Mouse (Mus musculus) lung, postnatal 25 days (tissue): ENCODE results near the gene Pth2.
"Not testable (repeated sequence)": the region's sequence is repeated elsewhere in the genome, so short reads cannot be mapped to it uniquely, and the experiment has no call there.

Experiments used
- DNase-seq: peaks from one replicate; pipeline ENCODE4 v3.0.0; 2022; ENCODE audit warnings: low spot score

Pth2 gene

GRCm38 (mm10) chr7:45180896-45181477 is at the start of gene Pth2:
TSS of gene Pth2 (plus strand) at chr7:45180995.
- no peak for DNase-seq

DNA sequence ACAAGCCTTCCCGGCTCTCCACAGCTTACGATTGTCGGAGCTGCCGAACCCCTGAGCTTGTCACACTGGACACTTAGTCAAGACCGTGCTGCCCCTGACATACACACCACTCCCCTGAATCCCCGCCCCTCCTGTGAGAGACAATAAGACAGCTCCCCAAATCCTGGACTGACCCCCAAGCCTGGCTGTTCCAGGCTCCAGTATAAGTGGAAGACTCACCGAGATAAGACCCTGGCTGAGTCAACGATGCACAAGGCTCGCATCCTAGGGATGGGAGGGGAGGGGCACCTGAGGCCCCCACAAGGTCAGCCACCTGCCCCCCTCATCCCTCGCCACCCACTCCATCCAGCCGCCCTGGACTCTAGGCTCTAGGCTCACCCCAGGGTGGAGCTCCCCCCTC is 48.9 kb upstream of the Pth2 start:
- DNase-seq = no peak

DNA sequence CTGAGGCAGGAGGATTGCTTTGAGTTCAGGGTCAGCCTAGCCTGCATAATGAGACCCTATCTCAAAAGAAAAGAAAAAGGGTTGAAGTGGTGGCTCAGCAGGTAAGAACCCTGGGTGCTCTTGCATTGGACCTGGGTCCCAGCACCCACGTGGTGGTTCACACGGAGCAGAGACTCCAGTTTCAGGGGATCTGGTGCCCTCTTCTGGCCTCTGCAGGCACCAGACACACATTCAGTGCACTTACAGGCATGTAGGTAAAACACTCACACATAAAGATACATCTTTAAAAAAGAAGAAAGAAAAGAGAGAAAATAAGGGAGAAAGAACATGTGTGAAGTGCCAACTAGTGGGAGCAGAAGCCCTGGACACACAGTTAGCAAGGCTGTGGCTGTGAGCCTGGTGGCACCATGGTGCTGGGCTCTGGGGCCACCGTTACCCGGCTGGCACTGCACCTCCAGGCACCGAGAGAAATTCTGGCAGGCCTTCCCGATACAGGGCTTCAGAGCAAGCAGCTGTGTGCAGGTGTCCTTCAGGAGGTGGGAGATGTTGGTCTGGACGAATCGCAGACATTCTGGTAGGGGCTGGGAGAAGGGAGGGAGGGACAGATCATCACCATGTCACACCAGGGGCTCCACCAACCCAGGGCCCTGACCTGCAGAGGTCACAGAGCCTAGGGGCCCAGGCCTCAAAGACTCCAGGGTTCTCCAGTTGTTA is 47.2 kb upstream of the Pth2 start:
- no peak for DNase-seq

DNA sequence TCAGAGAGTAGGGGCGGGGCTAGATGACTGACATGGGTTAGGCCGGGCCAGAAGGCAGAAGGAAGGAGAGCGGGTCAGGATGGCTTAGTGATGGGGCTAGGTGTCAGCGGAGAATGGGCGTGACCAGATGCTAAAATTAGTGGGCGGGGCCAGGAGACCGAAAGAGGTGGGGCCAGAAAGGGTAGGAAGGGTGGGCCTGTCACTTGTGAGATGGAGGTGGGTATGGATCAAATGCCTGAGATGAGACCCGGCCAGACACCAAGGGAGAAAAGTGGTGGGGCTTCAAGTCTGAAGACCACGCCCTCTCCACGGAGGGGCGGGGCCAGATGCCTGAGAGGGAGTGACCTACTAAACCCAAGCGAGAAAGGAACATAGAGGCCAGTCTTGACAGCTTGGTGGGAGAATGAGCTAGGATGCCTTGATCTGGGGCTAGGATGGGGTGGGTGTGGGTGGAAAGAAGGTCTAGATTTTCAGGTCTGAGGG is 46.2 kb upstream of the Pth2 start:
- no peak for DNase-seq

- DNase-seq = no peak
Measured at GRCm38 (mm10) chr7:45135370-45135769, 45.4 kb upstream of the Pth2 start.

DNA sequence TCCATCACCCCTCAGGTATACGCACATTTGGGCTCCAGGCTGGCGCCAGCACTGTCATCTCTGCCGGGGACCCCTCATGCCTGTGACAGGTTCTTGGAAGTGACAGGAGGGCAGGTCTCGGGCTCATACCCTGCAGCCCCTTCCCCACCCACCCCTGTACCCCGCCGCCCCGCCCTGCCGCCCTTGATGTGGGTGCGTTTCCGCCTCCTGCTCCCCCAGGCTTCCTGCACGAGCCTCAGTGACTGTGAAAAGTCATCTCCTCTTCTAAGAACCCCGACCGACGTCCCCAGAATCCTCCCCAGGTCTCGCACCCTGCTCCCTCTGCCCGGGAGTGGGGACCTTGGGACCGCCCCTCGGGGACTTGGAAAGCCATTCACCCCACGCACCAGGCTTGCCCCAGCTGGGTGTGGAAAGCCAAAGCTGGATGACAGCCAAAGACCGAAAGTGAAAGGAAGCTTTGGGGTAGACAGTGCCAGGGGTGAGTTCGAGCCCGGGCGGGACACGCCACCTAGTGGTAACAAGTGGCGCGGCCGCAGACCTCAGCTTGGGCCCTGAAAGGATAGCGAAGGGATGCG is 44.7 kb upstream of the Pth2 start, which contains the start of the genes Gm45713 and Flt3l:
Gene Gm45713, minus strand, starts transcription at position 239 of the 575 bp plus-strand sequence.
Gene Flt3l, minus strand, starts transcription at position 440 of the 575 bp plus-strand sequence.
- peak; percentile 96 for DNase-seq

- no peak for DNase-seq
Measured at GRCm38 (mm10) chr7:45137171-45138006, 43.4 kb upstream of the Pth2 start.

- no peak for DNase-seq
Measured at GRCm38 (mm10) chr7:45138403-45138802, 42.4 kb upstream of the Pth2 start.

DNA sequence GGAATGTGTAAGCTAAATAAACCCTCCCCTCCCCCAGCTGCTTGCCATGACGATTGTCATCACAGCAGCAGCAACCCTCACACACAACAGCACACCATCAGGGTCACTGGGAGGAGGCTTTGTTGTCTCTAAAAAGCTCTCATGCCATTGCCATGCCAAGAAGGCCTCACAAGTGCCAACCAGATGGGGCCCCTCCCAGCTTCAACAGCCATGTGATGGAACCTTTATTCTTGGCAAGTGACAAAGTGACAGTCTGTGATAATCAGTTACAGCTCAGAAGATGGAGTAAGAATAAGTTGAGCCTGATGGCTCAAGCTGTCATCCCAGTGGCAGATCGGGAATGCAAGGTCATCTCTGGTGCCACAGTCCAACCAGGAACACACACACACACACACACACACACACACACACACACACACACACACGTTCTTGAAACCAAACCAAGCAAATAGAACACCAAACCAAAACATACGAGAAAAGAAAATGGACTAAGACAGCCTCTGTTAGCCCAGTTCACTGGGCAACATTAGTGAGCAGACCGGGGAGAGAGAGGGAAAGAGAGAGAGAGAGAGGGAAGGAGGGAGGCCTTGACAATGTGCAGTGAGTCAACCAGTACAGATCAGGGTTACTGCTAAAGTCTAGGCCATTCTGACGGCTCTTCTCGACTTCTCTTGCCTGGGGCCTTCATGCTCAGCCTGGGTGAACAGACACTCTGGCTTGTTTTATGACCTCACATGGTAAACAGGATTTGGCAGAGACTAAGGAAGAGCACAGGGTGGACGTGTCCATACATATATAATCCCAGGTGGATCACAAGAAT is 40.7 kb upstream of the Pth2 start:
- no peak for DNase-seq

DNA sequence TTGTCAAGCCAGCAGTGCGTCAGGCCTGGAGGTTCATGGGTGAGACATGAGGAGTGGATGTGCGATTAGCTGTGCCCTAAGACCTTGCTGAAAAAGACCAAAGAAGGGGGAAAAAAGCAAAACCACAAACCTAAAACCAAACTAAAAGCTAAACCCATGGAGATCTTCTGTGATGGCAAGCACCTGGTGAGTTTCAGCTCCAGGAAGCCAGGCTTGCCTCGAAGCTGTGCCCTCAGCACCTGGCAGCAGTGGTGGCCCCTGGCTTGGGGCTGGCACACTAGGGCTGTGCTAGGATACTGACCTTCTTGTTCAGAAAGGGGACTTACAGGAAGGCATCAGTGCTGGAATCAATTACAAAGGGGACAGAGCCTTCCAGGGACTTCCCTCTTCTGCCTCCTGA is 39.5 kb upstream of the Pth2 start:
- DNase-seq = no peak

GRCm38 (mm10) chr7:45141914-45142313 is 38.9 kb upstream of the Pth2 start:
- no peak for DNase-seq

- peak; percentile 45 for DNase-seq
Measured at GRCm38 (mm10) chr7:45144368-45145174, 36.2 kb upstream of the Pth2 start.

GRCm38 (mm10) chr7:45145460-45145859 is 35.3 kb upstream of the Pth2 start:
- DNase-seq = no peak

DNA sequence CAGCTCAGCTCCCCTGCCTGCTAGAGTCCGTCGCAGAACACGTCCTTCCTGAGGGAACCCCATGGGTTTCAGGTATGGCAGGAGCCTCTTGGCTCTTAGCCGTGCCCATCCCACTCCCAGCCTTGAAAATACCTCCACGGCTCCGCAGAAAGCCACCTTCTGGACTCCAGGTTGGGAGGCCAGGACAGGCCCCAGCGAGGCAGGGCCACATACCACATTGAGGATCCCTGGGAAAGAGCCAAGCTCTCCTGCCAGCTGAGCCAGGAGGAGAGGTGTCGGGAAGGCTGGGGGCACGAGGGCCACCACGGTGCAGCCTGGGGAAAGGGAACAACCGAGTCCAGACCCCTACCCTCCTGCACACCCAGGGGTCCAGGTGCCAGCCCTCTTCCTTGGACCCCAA is 33.5 kb upstream of the Pth2 start:
- DNase-seq = no peak

DNA sequence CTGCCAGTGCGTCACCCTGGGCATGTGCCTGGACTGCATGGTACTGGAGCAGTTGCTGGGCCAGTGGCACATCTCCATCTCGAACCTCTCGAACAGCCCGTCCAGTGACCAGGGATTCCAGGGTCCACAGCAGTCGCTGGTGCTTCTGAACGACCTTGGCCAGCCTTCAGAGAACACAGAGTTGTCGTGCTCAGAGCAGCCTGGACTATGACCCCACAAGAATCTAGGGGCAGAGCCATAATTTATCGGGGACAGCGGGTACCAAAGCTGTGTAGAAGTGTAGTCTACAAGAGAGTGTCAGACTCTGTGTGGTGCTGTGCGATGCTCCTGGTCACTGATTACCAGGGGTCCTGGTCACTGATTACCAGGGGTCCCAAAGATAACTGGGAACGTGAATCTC is 32.9 kb upstream of the Pth2 start:
- no peak for DNase-seq

DNA sequence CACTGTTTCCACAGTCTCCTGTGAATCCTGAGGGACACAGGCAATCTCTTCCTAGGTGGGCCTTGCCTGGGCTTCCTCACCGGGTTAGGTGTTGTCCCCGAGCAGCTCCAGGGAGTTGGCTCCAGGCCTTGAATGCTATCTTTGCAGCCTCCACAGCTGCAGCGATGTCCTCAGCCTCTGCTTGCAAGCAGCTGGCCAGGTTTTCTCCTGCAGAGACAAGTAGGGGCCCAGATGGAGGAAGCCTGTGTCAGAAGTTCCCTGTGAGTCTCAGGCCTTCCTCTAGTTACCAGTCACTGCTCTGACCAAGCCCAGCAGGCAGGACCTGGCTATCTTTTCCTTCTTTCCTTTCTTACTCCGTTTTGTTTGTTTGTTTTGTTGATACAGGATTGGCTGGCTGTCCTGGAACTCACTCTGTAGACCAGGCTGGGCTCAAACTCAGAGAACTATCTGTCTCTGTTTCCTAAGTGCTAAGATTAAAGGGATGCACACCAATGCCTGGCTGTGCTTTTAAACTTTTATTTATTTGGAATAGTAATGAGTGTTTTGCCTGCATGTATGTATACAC is 32.2 kb upstream of the Pth2 start:
- no peak for DNase-seq

- DNase-seq = peak; percentile 53
Measured at GRCm38 (mm10) chr7:45149545-45149944, 31.2 kb upstream of the Pth2 start.

DNA sequence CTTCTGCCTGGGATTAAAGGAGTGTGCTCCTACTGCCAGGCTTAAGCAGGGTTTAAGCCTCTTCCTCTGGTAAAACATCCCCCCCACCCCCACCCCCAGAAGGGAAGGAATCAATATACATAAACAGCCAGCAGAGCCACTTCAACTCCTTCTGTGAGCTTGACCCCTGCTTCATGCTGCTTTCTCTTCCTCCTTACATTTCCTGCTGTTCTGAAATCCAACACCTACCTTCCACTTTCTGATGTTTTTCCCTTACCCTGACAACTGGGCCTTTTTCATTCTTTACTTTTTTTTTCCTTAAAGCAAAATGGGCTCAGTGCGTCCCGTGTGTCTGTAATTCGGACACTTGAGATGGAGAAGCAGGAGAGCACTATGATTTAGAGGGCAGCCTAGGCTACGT is 30.5 kb upstream of the Pth2 start:
- no peak for DNase-seq

DNA sequence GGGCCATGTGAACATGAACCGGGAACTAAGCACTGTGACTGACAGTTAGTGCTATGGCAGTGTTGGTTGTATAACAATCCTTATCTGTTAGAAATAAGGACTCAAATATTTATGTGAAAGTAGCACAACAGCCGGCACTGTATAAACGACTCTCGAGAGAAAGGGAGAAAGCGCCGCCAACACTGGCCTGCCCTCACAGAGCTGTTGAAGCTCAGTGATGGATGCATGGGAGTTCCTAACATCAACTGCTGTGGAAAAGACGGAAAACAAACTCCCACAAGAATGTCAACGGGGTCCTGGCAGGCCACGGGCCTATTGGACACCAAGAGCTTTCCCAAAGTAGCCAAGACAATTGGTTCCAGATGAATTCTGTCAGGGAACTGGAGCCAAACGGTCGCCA is 29.5 kb upstream of the Pth2 start:
- DNase-seq = peak; percentile 77

DNA sequence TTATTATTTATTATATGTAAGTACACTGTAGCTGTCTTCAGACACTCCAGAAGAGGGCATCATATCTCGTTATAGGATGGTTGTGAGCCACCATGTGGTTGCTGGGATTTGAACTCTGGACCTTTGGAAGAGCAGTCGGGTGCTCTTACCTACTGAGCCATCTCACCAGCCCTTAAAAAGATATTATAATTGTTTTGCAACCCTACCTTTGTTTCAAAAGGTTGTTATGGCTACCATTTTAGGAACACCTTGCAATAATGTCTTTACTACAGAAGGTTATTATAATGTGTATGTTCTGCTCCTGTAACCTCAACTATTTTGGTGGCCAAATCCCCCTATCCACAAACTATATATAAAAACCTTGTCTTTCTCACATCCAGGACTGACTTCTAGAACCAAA is 27.7 kb upstream of the Pth2 start:
- DNase-seq = not testable (repeated sequence)
